Mouse (Mus musculus): ENCODE results near the gene Rgs6. TPM values are rescaled to one million over a fixed set of nuclear protein-coding genes. Genes with fewer than 3 reads are reported as not detected.

The Rgs6 gene
- total RNA-seq, 4 experiments from 2014 or later = 0.14 to 1.0 (median 0.67) TPM

GRCm38 (mm10) chr12:83098646-83099371 lies 510.7 kb downstream of the Rgs6 start:
- no peak for DNase-seq

DNA sequence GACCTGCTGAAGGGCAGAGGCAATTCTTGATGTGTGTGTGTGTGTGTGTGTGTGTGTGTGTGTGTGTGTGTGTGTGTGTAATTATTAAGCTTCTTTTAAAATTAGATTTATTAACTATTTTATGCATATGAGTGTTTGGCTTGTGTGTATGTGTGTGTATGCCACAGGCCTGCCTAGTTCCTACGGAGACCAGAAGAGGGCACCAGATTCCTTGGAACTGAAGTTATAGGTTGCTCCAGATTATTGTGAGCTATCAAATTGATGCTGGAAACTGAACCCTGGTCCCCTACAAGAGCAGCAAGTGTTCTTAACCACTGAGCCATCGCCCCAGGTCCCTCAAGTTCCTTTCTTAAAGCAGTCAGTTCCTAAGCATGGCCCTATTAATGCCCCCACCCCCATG lies 511.8 kb downstream of the Rgs6 start:
- no peak for DNase-seq

DNA sequence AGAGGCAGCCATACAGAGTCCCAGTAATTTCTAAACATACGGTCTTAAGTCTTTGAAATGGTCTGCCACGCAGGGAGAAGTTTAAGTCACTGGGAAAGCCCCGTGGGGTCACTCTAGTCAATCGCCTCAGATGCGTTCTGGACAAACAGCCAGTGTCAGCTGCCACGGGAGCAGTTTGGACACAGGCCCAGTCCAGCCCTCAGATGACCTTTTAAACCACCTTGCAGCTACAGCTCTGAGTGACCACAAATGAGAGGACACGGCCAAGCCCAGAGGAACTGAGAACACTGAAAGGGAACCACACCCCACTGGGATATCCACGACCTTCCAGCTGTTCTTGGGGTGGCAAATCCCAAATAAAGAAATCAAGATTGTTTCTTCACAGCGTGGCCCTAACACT lies 512.3 kb downstream of the Rgs6 start:
- DNase-seq = peak; percentile 67

DNA sequence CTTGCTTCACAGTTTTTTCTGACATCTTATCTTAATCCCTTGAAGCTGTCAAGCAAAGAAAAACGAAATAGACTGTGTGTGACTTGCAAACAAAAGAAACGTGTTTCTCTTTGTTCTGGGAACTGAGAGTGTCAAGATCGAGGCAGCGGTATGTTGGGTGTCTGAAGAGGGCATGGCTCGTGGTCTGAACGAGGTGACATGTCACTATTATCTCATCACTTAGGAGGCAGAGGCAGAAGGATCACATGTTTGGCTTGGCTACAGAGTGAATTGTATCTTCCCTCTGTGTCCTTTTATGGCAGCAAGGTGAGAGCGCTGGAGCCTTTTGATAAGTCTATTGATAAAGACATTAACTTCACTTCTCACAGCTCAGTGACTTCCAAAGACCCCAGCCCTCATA lies 512.8 kb downstream of the Rgs6 start:
- DNase-seq = no peak

DNA sequence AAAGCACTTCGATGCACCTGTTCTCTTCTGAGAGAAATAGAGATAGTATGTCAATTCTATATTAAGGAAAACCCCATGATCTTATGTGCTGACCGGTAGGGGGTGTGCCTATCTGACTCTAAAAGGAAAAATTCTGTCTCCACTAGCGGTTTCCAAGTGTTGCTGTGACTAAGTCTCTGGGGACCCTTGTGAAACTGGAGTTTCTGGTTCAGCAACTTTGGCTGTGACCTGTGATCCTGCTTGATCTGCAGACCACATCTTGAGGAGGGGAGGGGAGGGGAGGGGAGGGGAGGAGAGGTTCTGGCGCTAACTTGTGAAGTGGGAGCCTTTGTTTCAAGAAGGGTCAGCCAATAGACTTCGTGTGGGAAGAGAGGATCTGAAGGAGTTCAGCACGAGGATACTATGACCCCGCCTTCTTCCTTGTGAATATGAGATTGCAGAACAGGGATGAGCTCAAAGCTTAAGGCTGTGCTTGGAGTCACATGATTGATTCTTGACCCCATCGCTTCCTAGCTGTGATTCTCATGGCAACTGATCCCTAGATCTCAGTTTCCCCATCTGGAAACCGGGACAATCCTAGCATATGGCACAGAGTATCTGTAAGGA lies 517.5 kb downstream of the Rgs6 start:
- no peak for DNase-seq

GRCm38 (mm10) chr12:83106120-83106517 lies 518.0 kb downstream of the Rgs6 start:
- DNase-seq = no peak

GRCm38 (mm10) chr12:83109486-83109885 lies 521.4 kb downstream of the Rgs6 start:
- no peak for DNase-seq

GRCm38 (mm10) chr12:83109891-83110630 lies 522.0 kb downstream of the Rgs6 start:
- no peak for DNase-seq

- no peak for DNase-seq
Observed at GRCm38 (mm10) chr12:83110711-83111110, 522.6 kb downstream of the Rgs6 start.

- no peak for DNase-seq
Observed at GRCm38 (mm10) chr12:83112283-83112682, 524.2 kb downstream of the Rgs6 start.

- DNase-seq = no peak
Observed at GRCm38 (mm10) chr12:83112901-83113628, 525.0 kb downstream of the Rgs6 start.

DNA sequence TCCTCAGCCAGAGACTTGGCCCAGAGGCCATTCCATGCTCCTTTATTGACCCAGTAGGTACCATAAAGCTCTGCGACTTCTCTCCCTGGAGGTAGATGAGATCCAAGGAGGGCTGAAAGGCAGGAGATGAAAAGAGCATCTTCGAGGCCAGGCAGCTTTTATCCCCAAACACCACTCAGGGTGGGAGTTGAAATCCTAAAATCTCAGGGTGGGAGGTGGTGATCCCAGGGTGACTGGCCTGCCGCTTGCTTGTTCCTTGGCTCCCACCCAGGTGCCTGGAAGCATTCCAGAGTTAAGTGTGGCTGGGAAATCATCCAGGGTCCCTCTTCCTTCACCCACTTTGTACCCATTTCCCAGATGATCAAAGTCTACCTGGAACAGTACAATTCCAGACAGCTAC lies 525.9 kb downstream of the Rgs6 start:
- DNase-seq = no peak

DNA sequence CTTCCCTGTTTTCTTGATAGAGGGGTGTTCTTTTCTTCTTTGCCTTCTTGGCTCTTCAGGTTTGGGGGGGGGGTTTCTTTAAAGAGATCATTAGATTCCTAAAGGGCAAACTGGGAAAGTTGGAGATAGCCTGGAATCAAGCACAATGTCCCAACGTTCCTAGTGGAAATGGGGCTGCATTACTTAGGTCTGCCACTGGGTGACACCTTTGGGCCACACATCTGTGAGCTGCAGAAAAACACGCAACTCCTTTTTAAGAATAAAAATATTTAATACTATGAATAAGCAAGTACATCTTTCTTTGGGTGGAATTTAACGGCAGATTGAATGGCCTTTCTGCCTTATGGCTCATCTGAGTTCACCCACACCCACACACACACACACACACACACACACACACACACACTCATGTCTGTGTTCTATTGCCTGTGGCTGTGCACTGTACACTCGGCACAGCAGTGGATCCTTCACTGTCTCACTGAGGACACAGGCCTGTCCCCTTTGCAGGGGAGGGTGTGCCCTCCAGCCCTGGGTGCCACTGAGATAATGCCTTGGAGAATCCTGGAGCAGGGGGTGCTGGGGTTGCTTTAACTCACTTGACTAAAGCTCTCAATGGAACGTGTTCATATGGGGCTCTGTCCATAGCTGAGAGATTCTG lies 526.4 kb downstream of the Rgs6 start:
- DNase-seq = peak; percentile 36

DNA sequence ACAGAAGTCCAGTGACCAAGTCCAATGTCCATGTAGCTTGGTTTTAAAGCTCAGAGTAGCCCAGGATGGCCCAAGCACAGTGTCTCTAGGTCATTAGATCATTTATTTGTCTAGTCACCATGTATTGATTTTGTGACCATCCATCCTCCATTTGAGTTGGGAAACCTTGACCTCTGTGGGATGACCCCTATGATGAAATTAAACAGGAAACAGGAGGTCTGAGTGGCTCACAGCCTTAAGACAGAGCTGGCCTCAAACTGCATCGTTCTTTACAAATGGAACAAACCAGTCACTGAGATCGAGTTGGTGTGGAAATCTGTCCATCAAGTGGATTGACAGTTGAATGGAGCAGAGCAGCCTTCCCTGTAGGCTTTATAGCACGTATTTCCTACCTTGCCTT lies 536.0 kb downstream of the Rgs6 start:
- no peak for DNase-seq

- no peak for DNase-seq
Observed at GRCm38 (mm10) chr12:83125284-83125683, 537.2 kb downstream of the Rgs6 start.

DNA sequence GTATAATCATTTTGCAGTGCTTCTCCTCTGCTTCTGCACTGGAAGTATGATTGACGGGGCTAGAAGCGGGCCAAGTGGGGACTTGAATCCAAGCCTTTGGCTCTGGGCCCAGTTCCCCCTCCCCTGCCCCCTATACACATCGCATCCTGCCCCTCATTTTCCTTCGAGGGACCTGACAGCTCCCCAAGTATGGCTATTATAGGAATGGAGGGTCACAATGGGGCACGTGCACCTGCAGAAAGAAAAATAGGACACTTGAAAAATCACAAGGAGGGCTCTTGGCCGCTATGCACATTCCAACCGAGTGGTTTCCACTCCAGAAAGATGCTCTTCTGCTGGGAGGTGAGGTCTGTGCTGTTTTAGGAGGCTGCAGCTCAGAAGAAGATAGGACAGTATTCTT lies 538.8 kb downstream of the Rgs6 start:
- DNase-seq = no peak

- no peak for DNase-seq
Observed at GRCm38 (mm10) chr12:83127955-83128354, 539.9 kb downstream of the Rgs6 start.

- DNase-seq = no peak
Observed at GRCm38 (mm10) chr12:83128606-83129005, 540.5 kb downstream of the Rgs6 start.

DNA sequence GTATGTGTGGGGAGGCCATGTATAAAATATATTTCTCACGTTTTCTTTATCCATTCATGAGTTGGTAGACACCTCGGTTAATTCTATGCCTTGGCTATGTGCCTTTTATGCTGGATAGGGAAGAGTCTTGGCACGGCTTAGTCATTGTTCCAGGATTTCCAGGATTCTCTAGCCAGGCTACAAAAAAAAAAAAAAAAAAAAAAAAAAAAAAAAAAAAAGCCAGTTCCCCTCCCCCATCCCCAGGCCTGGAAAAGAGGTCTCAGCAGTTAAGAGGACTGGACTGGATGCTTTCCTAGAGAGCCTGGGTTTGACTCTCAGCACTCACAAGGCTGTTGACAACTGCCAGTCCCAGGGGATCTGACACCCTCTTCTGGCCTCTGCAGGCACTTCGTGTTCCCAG lies 543.3 kb downstream of the Rgs6 start:
- DNase-seq = no peak

DNA sequence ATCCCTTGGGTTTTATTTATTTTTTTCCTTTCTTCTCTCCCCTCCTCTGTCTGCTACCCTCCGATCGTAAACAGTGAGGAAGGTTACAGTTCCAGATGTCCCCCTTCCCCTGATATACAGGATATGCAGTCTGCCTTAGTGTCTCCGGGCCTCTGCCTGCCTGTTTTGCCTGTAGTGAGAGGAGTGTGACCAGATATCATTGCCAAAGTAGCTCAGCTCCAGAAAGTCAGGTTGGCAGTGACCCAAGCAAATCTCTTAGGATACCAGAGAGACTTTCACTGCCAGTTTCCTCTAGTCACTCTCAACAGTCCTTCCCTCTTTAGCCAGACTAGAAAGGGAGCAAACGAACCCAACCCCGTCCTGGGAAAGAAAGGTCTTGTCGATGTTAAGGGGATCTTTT lies 545.7 kb downstream of the Rgs6 start:
- peak; percentile 26 for DNase-seq

- DNase-seq = no peak
Observed at GRCm38 (mm10) chr12:83136031-83136430, 547.9 kb downstream of the Rgs6 start.

DNA sequence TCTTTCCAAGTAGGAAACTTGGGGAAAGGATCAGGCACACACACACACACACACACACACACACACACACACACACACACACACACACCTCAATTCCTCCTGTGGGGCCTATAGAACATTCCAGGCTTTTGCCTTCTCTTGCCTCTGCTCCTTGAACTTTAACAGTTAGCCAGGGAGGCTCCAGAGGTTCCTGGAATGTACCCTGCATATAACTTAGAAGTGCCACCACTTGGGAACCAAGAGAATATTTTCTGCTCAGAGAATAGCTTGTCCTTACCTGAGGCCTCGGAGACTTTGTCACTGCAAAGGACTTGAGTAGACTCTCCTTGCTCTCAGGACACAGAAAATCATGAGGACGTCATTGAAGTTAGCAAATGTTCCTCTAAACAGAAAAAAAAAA lies 548.4 kb downstream of the Rgs6 start:
- no peak for DNase-seq

DNA sequence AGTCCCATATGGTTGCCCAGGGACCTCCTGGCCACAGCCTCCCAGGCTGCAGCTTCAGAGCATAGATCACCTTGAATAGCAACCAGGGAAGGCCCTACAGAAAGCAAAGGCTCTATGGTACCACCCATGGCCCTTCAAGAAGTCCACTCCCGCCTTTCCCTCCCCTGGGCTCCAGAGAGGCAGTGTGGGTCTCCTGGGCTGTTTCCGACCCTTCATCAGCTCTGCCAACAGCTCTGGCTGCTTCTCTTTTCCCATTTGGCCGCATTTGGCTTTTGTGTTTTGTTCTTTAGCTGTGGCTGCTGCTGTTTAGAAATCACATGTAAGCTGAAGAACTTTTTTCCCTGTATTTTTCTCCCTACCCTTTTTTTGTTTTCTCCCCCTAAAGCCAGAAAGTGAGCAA lies 548.9 kb downstream of the Rgs6 start:
- DNase-seq = no peak

Data from adrenal gland, adult 8-10 months (tissue).